Mouse (Mus musculus): Measurements from ENCODE around the gene Umod. TPM values are rescaled to one million over a fixed set of nuclear protein-coding genes. Genes with fewer than 3 reads are reported as not detected.

The Umod gene
- polyA plus RNA-seq, 1 experiment, result not detected

- peak; percentile 91 for DNase-seq (ENCODE audit: low read depth)
- TF ChIP-seq CTCF (IDR thresholded peaks at IDR 0.05; ENCODE audit: borderline replicate concordance, extremely low read depth, insufficient read depth, insufficient read length) (peak; percentile 75; the same call in 1 of the 2 replicates), POLR2A (IDR thresholded peaks at IDR 0.05; ENCODE audit: borderline replicate concordance, extremely low read depth, insufficient read depth, insufficient read length, poor library complexity, severe bottlenecking) (no peak)
These were observed 51.9 kb downstream of the Umod start for GRCm38 (mm10) chr7:119427180-119427616.

GRCm38 (mm10) chr7:119420730-119421129 lies 58.4 kb downstream of the Umod start:
- peak; percentile 82 for DNase-seq (ENCODE audit: low read depth)
- TF ChIP-seq CTCF (IDR thresholded peaks at IDR 0.05; ENCODE audit: borderline replicate concordance, extremely low read depth, insufficient read depth, insufficient read length), result no peak
- TF ChIP-seq POLR2A (IDR thresholded peaks at IDR 0.05; ENCODE audit: borderline replicate concordance, extremely low read depth, insufficient read depth, insufficient read length, poor library complexity, severe bottlenecking), result no peak

- TF ChIP-seq POLR2A (IDR thresholded peaks at IDR 0.05; ENCODE audit: borderline replicate concordance, extremely low read depth, insufficient read depth, insufficient read length, poor library complexity, severe bottlenecking), result no peak
- TF ChIP-seq CTCF (IDR thresholded peaks at IDR 0.05; ENCODE audit: borderline replicate concordance, extremely low read depth, insufficient read depth, insufficient read length), result no peak
- DNase-seq (ENCODE audit: low read depth), result peak; percentile 8
These were observed 60.6 kb downstream of the Umod start for GRCm38 (mm10) chr7:119418523-119418922.

Other genes starting within 250 kb of the Umod start
- not detected in 2 replicates for gene Gp2, start 20.0 kb downstream of the Umod start, polyA plus RNA-seq (2012; rRNA removed)
- not detected in 2 replicates for gene Acsm5, start 40.2 kb upstream of the Umod start, polyA plus RNA-seq (2012; rRNA removed)
- gene Pdilt, start 44.2 kb upstream of the Umod start, polyA plus RNA-seq (2012; rRNA removed), result 0.22 TPM in 1 of 2 replicates, not detected in the other
- gene Acsm2, start 75.1 kb upstream of the Umod start, polyA plus RNA-seq (2012; rRNA removed), result not detected in 2 replicates
- gene Acsm1, start 127.7 kb upstream of the Umod start, polyA plus RNA-seq (2012; rRNA removed), result not detected in 2 replicates
- not detected in 2 replicates for gene Acsm4, start 210.7 kb upstream of the Umod start, polyA plus RNA-seq (2012; rRNA removed)
- 47.0 and 48.5 TPM in 2 replicates for gene Thumpd1, start 241.5 kb upstream of the Umod start, polyA plus RNA-seq (2012; rRNA removed)